Comparison of ENCODE assay signal across 17 mouse cellular contexts in genomic region chr13:35420076-35420475, GRCm38 (mm10).
DNase-seq lines count a peak whose midpoint lies in the region; ATAC-seq lines count a peak whose summit lies in the region.
"Had no signal": no experiment of that assay in that cellular context is flagged by ENCODE, and none has a peak within 500 bp of the region (broad histone marks: within the 10 kb centered on the region; RNA-seq: fewer than 3 reads in every experiment).

No protein-coding gene starts in this region.

- ATAC-seq in inflammation-experienced regulatory T-cells, adult 6 months = no peak
- ATAC-seq: forebrain, embryonic 13.5 days; forebrain, embryonic 15.5 days; forebrain, postnatal 0 days had no signal

- peak; percentile 79 for DNase-seq in fat pad, adult 2 months (ENCODE audit: extremely low read depth, low read depth, low spot score)
- DNase-seq in forelimb bud, embryonic 11.5 days (ENCODE audit: low read depth, low spot score) = peak; percentile 44
- DNase-seq in hindlimb bud, embryonic 11.5 days (ENCODE audit: extremely low spot score, low read depth, low spot score) = peak; percentile 0
- DNase-seq in cerebellum, postnatal 10 days = no peak
- DNase-seq: adrenal gland, adult 8-10 months; adrenal gland, postnatal 14 days; adrenal gland, postnatal 36 days; cerebellum, adult 11-12 months; cerebellum, adult 2 months; cerebellum, adult 9-10 months; cerebellum, postnatal 14 days; cerebellum, postnatal 36 days; embryo, embryonic 11 days; forebrain, postnatal 0 days had no signal

Comparison
In these comparisons a context has a peak if more than half of its experiments do, and no peak if none do; other contexts are left out.
1. DNase-seq: peak in fat pad, adult 2 months (single experiment), forelimb bud, embryonic 11.5 days (single experiment) and hindlimb bud, embryonic 11.5 days (single experiment); none in cerebellum, postnatal 10 days (0 of 2).